Mouse (Mus musculus) heart, adult 9 months (tissue): ENCODE measurements around the gene Mrgprd.

Experiments
- DNase-seq, 2 experiments: peaks; one replicate each; pipeline ENCODE4 v3.0.0; 2022; ENCODE audit warnings: low spot score in 2 of 2

Gene Mrgprd

DNA sequence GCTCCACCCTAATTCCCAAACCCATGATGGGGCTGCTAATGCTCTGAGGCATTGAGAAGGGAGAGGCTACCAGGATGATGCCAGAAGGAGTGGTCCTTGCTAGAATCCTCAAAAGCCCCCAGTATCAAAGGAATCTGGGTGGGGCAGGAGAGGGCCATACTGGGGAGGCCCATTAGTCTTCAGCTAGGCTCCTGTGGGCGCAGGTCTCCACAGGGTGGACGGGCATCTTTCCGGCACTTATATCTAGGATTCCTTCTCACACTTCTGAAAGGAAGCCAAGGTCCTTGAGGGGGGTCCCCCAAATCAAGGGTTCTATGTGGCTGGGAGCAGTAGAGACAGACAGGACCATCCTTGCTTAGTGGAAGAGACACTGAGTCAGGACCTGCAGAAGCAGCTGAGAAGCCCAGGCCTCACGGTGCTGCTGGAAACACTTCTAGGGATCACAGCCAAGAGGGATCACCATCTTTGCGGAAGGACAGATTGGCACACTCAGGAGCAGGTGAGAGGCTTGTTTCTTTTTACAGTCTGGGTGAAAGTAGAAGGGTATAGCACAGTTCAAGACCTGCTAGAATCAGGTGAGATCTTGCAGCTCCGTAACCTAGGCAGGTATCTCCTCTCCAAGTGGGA lies at the start of gene Mrgprd:
TSS of gene Mrgprd (plus strand) at position 51 of the 627 bp plus-strand sequence.
- no peak for DNase-seq

DNA sequence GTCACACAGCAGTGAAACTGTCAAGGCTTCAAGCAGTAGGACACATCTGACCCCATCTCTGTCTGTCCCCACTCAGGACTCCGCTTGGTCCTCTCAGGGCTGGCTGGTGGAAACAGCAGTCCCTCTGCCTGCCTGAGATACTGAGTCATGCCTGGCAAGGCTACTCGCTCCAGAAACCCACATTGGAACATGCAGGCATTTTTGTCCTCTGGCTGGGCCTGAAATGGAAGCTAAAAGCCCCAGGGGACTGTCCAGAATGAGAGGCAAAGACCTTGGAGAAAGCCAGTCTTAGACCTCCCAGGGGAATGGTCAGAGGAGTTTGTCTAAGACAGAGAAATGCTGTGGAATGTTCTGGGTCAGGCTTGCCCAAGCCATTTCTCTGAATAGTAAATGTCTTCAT lies 48.6 kb upstream of the Mrgprd start:
- peak; percentile 74 to 79 for DNase-seq

DNA sequence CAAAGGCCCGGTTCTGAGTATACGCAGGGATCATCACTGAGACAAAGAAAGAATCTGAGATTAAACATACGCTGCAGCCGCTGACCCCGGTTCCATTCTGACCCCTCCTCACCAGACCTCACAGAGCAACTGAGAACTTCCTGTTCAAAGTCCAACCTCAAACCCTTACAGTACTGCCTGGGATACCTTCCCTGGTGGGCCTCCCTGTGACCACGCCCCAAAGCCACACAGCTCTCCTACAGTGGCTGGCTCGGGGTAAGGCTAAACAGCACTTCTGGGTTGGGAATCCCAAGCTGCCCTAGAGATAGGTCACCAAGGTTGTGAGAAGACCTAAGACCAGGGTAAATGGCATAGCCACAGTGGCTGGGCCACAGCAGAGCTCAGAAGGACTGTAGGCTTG lies 45.7 kb upstream of the Mrgprd start:
- DNase-seq, result no peak

DNA sequence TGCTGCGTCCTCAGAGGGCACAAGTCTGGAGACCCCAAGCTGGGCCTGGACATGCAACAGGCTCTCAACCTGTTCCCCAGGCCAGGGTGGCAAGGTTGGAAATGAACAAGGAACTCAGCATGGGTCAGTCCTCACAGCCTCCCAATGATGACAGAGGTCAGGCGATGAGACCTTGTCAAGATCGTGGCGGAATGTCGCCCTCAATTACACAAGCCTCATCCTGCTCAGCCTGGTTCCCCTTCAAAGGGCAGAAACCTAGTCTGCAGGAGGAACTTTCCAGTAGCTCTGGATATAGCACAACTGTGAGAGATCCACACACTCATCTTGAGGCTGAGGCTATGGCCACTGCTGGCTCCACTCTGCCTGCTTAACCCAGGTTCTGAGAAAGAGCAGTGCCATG lies 43.7 kb upstream of the Mrgprd start:
- no peak for DNase-seq

DNA sequence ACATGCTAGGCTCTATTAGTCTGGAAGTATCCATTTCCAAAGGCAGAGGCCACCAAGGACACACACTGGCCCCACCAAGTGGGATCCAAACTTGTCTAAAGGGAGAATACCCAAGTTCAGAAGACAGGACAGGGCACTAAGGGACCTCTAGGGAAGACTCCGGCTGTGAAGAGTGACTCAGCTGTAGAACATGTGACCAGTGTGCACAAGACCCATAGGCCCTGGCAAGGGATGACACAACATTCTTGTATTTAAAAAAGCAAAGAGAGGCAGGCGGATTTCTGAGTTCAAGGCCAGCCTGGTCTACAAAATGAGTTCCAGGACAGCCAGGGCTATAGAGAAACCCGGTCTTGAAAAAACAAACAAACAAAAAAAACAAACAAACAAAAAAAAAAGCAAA lies 39.1 kb upstream of the Mrgprd start:
- no peak for DNase-seq

DNA sequence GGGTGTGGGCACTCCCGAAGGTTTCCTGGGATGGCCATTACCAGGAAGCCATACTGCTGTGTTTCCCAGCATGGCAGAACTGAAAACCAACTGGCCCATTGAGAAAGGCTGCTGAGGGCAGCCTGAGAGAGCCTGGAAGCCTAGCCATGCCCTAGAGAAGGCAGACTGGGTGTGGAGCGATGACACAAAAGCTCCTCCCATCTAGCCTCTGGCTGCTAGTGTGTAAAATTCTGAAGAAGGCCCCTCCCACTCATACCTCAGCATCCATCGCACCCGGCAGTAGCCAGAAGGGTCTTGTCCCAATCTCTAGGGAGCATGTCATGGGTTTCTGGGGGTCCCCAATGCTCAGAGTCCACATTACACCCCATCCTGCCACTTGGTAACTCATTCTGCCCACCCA lies 33.2 kb upstream of the Mrgprd start:
- DNase-seq, result no peak

DNA sequence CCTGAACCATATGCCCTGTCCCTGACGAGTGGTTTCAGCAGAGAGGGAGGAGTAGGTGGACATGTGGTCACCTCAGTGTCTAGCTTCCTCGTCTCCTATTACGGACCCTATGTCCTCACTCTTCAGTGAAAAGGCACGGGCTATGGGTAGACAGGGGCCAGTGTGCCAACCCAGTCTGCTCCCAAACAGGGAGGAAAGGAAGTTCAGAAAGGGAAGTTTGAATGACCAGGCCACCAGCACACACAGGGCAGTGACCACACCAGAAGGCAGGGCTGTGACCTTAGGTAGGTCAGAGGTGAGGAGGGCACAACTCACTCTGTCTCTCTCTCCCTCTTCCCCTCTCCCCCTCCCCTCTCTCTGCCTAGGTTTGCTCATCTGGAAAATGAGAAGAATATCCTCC lies 31.6 kb upstream of the Mrgprd start:
- no peak for DNase-seq

DNA sequence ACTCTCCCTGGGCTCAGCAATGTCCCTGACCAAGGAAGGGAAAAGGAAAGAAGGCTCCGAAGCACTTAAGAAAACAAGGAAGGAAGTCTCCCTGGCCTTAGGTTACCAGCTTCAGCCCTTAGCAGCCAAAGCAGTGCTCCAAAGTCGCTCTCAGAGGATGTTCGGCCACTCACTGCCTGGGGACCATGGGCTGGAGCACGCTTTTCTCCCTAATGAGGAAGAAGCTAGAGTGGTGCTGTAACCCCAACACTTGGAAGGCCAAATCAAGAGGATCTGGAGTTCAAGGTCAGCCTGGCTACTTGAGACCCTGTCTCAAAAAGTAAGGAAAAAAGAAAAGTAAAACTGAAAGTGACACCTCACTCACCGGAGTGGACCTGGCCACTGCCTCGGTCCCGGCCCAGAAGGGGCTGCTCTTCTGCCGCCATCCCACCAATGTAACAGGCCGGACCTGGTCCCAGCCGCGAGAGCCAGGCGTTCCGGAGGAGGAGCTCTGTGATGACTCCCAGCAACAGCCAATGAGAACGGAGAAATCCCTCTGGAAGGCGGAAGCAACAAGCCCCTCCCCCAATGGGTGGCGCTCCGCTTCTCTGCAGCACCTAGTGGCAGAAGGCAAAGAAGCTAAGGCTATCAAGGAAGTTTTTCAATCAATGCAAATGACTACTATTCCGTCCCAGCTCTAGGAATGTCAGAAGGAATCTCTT lies 31.0 kb upstream of the Mrgprd start, which contains the start of gene Tpcn2:
TSS of gene Tpcn2 (minus strand) at position 525 of the 701 bp plus-strand sequence.
- peak; percentile 93 to 95 for DNase-seq

DNA sequence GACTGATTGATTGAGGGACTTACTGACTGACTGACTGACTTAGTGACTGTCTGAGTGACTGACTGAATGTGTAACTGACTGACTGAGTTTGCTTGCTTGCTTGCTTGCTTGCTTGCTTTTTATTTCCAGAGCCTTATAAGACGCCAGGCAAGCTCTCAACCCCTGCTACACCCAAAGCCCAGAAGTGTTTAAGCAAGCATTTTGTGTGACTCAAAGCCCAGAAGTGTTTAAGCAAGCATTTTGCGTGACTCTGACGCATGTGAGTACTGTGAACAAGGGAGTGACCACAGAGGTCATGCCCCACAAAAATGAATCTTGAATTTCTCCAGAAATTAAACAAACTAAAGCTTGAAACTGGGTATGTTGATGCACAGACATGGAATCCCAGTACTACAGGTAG lies 30.3 kb upstream of the Mrgprd start:
- no peak for DNase-seq

DNA sequence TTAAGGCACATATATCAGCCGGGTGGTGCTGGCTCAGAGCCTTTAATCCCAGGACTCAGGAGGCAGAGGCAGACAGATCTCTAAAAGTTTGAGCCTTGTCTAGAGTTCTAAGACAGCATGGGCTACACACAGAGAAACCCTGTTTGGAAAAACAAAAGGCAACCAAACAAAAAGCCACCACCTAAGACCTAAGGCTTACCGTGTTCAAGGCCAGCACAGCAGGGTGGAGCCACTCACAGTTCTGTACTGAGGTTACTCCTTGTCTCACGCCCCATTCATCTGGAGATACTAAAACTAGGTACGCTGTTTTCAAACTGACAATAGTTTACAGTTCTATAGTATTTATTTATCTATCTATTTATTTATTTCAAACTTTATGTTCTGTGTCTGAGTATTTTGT lies 29.2 kb upstream of the Mrgprd start:
- DNase-seq, result no peak

DNA sequence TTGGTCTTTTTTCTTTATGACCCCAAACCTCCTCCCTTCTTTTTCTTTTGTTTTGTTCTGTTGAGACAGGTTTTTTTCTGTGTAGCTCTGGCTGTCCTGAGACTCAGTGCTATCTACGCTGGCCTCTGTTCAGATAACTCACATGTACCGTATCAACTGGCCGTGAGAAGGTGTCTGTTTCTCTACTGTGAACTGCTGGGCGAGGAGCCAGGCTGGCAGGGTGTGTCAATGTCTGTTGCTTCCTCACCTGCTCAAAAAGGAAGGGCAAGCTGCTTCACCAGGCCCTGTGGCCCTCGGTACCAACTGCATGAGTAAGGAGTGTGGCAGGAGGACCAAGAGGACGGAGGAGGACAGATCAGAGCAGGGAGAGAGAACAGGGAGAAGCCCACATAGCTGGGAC lies 27.2 kb upstream of the Mrgprd start:
- DNase-seq, result peak in 1 of 2 experiments; percentile 20

DNA sequence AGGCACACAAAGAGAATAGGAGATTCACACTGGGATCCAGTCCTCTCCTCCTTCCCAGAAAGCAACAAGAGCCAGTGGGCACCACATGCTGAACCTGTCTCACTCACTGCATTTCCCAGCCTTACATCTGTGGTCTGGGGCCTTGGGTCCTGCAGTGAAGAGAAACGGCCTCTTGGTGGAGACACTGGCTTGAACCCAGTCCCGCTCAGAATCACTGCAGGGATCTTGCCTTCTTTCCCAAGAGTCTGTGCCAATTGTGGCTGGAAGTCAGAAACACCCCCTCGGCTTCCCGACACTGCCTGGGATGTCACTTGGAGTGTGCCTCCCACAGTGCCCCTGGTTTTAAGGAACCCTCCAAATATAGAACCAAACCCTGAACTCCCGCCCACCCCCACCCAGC lies 25.3 kb upstream of the Mrgprd start:
- DNase-seq, result no peak

DNA sequence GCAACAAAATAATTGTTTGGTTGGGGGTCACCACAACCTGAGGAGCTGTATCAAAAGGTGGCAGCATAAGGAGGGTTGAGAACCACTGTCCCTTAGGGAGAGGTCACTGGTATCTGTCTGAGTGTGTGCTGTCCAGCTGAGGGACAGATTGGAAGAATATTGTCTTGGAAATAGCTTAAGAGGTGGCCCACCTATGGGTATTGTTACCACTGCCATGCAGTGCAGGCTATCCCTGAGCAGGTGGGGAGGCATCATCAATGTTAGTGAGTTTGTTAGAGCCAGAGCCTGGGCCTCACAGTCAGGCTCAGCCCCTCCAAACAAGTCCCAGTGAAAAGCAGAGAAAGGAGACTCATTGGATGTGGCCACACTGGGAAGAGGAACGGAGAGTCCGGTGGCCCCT lies 22.8 kb upstream of the Mrgprd start:
- no peak for DNase-seq

DNA sequence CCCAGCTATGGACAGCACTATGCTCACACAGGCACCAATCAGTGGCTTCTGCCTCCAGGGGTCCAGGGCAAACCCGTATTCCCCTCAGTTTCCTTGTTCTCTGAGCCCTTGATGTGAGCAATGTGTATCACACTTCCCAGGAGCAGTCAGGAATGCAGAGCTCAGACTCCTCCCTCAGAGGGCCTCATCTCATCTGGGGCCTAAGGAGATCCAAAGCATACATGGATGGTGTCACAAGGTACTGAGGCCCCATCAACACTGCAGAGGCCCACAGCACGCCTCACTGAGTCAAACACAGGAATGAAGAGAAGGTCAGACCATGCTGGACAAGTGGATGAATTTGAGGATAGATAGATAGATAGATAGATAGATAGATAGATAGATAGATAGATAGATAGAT lies 21.9 kb upstream of the Mrgprd start:
- DNase-seq, result no peak

DNA sequence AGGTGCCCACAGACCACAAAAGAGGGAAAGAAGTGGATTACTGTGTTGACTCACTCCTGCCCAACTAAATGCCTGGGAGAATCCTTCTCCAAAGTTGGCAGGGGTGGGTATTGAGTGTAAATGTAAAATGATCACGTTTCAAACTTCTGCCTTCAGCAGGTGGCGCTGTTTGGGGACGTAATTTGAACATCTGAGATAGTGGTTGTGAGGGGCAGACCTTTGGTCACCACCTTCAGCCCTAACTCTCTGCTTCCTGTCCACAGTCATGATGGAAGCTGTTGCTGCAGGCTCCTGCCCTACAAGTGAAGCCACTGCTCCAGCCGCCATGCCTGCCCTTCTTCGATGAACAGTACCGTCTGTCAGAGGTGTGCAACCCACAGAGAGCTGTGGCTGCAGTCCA lies 20.8 kb upstream of the Mrgprd start:
- no peak for DNase-seq

DNA sequence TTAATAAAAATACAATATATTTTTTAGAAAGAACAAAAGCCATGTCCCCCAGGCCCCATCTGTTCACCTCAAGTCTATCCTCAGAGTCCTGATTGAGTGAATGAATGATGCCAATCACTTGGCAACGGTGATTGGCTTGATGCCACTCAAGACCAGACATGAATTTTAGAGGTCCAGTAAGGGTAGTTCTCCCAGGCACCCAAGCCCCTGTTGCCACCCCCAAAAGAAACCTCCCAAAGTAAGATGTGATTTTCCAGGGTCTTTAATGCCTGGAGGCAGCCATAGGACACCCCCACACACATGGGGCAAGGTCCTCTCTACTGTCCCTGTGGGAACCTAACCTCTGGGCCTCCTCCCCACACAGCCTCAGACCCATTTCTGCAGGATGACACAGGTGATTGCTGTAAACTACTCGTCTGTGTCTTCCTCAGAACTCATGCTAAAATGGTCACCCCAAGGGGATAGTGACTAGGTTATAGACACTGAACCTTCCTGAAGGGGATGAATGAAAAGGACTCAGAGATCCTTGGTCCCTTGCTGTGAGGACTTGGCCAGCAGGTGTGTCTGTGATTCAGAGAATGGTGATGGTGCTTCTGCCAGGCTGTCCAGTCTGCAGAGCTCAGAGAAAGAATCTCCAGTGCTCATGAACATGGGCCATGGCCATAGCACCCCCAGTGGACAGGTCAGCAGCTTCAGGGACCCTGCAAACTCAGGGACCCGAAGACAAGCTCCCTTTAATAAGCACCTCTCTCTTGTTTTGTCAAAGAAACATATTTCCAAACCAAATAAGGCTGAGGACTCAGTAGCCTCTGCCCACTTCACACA lies 15.8 kb upstream of the Mrgprd start:
- DNase-seq, result no peak

DNA sequence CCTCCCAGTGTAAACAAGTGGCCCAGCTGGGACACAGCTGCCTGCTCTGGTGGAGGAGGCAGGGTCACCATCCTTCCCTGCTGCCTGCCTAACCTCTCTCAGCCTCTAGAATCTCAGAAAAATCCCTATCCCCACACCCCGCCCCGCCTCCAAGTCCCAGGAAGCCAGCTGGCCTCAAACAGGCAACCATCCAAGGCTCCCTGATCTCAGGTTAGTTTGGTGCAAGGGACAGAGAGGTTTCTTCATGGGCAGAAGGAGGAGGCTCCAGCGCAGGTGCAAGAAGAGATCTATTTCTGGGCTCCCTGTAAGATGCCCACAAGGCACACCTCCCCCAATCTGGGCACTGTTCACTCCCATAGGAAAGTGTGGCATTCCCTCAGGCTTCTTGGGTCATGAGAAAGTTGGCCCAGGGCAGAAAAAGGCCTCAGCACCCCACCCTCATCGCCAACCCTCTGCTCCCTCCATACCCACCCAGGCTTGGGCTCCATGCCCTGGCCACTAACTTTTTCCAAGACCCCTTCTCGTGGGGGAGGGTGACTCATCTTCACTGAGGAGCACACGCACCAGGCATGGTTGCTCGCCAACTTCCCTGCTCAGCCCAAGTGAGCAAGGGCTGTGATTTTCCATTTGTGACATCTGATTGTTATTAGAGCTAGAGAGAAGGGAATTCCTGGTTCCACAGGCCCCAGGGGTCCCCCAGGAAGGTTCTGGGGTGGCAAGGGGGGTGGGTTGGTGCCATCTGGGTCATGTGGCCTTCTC lies 14.9 kb upstream of the Mrgprd start:
- peak; percentile 62 to 65 for DNase-seq

DNA sequence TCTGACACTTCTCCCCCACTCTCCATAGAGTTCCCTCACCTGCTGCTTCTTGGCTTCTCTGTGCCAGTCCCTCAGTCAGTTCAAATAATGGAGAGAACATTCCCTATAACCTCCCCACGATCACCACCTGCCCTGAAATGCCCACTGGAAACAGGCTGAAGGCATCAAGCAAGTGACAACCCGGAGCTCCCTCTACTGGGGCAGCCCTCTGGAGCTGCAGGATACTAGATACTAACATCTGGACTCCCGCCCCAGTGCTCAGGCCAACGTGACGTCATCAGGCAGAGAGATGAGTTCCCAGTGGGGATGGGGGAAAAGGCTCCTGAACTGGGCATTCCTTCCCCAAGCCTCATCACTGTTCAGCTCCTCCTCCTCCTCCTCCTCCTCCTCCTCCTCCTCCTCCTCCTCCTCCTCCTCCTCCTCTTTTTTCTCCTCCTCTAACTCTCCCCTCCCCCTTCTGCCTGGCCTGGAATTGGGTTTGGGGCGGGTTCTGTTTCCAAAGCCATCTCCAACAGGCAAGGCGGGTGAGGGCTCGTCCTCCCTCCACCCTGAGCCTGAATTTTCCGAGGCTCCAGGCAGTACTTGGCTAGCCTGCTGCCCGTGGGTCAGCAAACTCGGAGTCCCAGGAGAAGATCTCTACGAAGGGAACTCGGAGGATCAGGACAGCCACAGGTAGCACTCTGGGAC lies 14.2 kb upstream of the Mrgprd start, which contains the start of gene Mrgprf:
TSS of gene Mrgprf (plus strand) at position 508 of the 687 bp plus-strand sequence.
- DNase-seq, result peak; percentile 80 to 90

DNA sequence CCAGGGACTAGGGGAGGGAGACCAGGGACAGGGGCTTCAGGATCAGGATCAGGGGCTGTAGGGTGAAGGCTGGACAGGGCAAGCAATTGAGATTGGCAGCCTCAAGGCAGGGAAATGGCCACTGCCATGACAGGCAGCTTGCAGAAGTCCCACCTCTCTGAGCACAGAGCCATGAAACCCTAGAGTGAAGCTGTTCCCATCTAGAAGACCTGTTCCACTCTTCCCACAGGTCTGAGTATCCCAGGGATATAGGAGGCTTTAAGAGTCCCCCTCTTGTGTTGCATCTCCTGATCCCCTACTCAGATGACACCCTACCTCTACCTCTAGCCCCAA lies 13.7 kb upstream of the Mrgprd start:
- no peak for DNase-seq

DNA sequence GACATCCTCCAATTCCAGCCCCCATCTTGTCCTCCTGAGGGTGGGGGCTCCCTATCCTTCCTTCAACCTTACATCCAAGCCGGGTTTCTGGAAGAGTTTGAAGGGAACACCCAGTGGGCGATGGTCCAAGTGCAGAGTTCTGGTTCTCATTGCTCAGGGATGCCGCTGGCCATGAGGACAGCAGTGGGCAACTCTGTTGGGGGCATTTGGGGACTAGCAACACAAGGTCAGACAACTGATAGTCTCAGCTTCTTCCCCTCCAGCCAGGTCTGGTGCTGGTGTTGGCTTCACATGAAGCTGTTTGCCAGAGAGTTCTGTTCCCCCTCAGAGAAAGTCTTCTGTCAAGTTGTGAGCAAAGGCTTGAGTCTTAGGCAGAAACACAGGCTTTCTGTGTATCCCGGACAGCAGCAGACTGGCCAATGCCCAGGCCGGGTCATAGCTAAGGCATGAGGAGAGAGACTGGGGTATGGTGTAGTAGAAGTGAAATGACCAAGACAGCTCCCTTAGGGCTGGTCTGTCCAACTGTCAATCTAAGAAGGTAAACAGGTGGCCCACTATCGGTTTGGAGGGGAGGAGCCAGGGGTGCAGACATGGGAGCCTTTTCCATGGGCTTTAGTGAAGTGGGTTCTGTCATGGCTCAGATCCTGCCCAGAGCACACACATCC lies 13.2 kb upstream of the Mrgprd start:
- DNase-seq, result peak in 1 of 2 experiments; percentile 55
